ENCODE assay signal across 23 mouse cellular contexts in the genomic region with DNA sequence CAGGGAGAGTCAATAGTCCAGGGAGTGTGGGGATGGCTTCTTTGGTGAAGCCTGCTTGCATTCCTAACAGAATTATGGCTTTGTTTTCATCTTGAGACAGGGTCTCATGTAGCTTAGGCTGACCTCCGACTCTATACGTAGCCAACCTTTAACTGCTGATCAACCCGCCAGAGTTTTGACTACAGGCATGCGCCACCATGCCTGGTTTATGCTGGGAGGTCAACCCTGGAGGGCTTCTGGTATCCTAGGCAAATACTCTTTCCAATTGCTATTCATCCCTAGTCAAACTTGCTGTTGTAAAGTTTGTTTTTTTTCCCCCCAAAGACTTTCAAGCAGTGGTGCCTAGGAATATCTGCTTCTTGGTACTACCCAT.
DNase-seq lines count a peak whose midpoint lies in the region; ATAC-seq and TF ChIP-seq lines count a peak whose summit lies in the region.
"Had no signal": no experiment of that assay in that cellular context is flagged by ENCODE, and none has a peak within 500 bp of the region (broad histone marks: within the 10 kb centered on the region; RNA-seq: fewer than 3 reads in every experiment).

No protein-coding gene starts in this region.

- 81% methylated on average over 4 of the region's 4 CpGs for WGBS in kidney, adult 2 months
- 74% methylated on average over 4 of the region's 4 CpGs for WGBS in limb, embryonic 13.5 days
- 92% methylated on average over 4 of the region's 4 CpGs for WGBS in limb, embryonic 10.5 days
- 77% methylated on average over 4 of the region's 4 CpGs for WGBS in limb, embryonic 14.5 days
- 86% methylated on average over 4 of the region's 4 CpGs for WGBS in stomach, embryonic 16.5 days

- H3K36me3 ChIP-seq in kidney, adult 2 months (ENCODE audit: control insufficient read depth, insufficient read depth, low read length), result no peaks in the 10 kb centered on the region
- no peaks in the 10 kb centered on the region for H3K36me3 ChIP-seq in limb, embryonic 13.5 days
- H3K36me3 ChIP-seq in limb, embryonic 10.5 days, result no peaks in the 10 kb centered on the region
- no peaks in the 10 kb centered on the region for H3K36me3 ChIP-seq in limb, embryonic 14.5 days (ENCODE audit: control insufficient read depth, insufficient read depth, low read length)
- H3K36me3 ChIP-seq in stomach, embryonic 16.5 days (ENCODE audit: control insufficient read depth, insufficient read depth, low read length), result no peaks in the 10 kb centered on the region
- H3K36me3 ChIP-seq: embryonic facial prominence, embryonic 15.5 days; forebrain, embryonic 12.5 days; heart, embryonic 15.5 days; hindbrain, embryonic 13.5 days; liver, embryonic 12.5 days; midbrain, embryonic 12.5 days; neural tube, embryonic 12.5 days had no signal

- TF ChIP-seq POLR2A in kidney, adult 2 months (IDR thresholded peaks at IDR 0.05; ENCODE audit: low read depth, low read length), result no peak
- no peak for TF ChIP-seq POLR2A in limb, embryonic 14.5 days (IDR thresholded peaks at IDR 0.05; ENCODE audit: borderline replicate concordance, extremely low read depth, insufficient read depth, insufficient read length)

- no peaks in the 10 kb centered on the region for H3K9me3 ChIP-seq in limb, embryonic 13.5 days
- H3K9me3 ChIP-seq in limb, embryonic 10.5 days (replicated peaks), result no peaks in the 10 kb centered on the region
- no peaks in the 10 kb centered on the region for H3K9me3 ChIP-seq in limb, embryonic 14.5 days (ENCODE audit: control insufficient read depth, low read length)
- no peaks in the 10 kb centered on the region for H3K9me3 ChIP-seq in stomach, embryonic 16.5 days (replicated peaks; ENCODE audit: control insufficient read depth, low read length)
- H3K9me3 ChIP-seq: embryonic facial prominence, embryonic 15.5 days; forebrain, embryonic 12.5 days; heart, embryonic 15.5 days; hindbrain, embryonic 13.5 days; liver, embryonic 12.5 days; midbrain, embryonic 12.5 days; neural tube, embryonic 12.5 days had no signal

- H3K27me3 ChIP-seq in kidney, adult 2 months (replicated peaks; ENCODE audit: control insufficient read depth, insufficient read depth, low read length), result no peaks in the 10 kb centered on the region
- no peaks in the 10 kb centered on the region for H3K27me3 ChIP-seq in limb, embryonic 13.5 days
- no peaks in the 10 kb centered on the region for H3K27me3 ChIP-seq in limb, embryonic 10.5 days (ENCODE audit: low read depth, poor library complexity, severe bottlenecking)
- no peaks in the 10 kb centered on the region for H3K27me3 ChIP-seq in limb, embryonic 14.5 days (ENCODE audit: control insufficient read depth, insufficient read depth, low read length)
- no peaks in the 10 kb centered on the region for H3K27me3 ChIP-seq in stomach, embryonic 16.5 days (ENCODE audit: control insufficient read depth, insufficient read depth, low read length)
- H3K27me3 ChIP-seq: embryonic facial prominence, embryonic 15.5 days; forebrain, embryonic 12.5 days; heart, embryonic 15.5 days; hindbrain, embryonic 13.5 days; liver, embryonic 12.5 days; megakaryocyte, embryonic 14.5 days; midbrain, embryonic 12.5 days; neural tube, embryonic 12.5 days had no signal

- no peak for DNase-seq in kidney, adult 2 months
- DNase-seq in kidney, adult 8-10 months, result no peak
- no peak for DNase-seq in limb, embryonic 10.5 days (ENCODE audit: low spot score)
- DNase-seq in limb, embryonic 14.5 days (ENCODE audit: low spot score), result no peak
- DNase-seq in frontal cortex, postnatal 10 days (ENCODE audit: low spot score in 2 of 2), result no peak
- DNase-seq: cerebellum, adult 18-20 months; forebrain, postnatal 0 days; gastrocnemius, postnatal 10 days; liver, postnatal 0 days; right cerebral cortex, postnatal 4 days; thymus, postnatal 14 days had no signal

- peaks cover 7% of the 10 kb centered on the region for H3K4me1 ChIP-seq in kidney, adult 2 months (ENCODE audit: control insufficient read depth, insufficient read depth, low read length)
- peaks cover 26% of the 10 kb centered on the region for H3K4me1 ChIP-seq in limb, embryonic 13.5 days
- peaks cover 12% of the 10 kb centered on the region for H3K4me1 ChIP-seq in limb, embryonic 10.5 days
- peaks cover 16% of the 10 kb centered on the region for H3K4me1 ChIP-seq in limb, embryonic 14.5 days (ENCODE audit: control insufficient read depth, insufficient read depth, low read length)
- peaks cover 2% of the 10 kb centered on the region; the same call in 1 of the 2 replicates for H3K4me1 ChIP-seq in stomach, embryonic 16.5 days (ENCODE audit: control insufficient read depth, insufficient read depth, low read length)
- H3K4me1 ChIP-seq: forebrain, embryonic 12.5 days; hindbrain, embryonic 13.5 days; liver, embryonic 12.5 days; megakaryocyte, embryonic 14.5 days; midbrain, embryonic 12.5 days; neural tube, embryonic 12.5 days had no signal

- no peak overlapping the region for H3K9ac ChIP-seq in limb, embryonic 13.5 days
- H3K9ac ChIP-seq in limb, embryonic 14.5 days (ENCODE audit: low read depth, low read length, severe bottlenecking), result no peak overlapping the region
- no peak overlapping the region for H3K9ac ChIP-seq in stomach, embryonic 16.5 days (ENCODE audit: low read length)
- H3K9ac ChIP-seq: embryonic facial prominence, embryonic 15.5 days; forebrain, embryonic 12.5 days; forebrain, postnatal 0 days; heart, embryonic 15.5 days; hindbrain, embryonic 13.5 days; liver, embryonic 12.5 days; liver, postnatal 0 days; midbrain, embryonic 12.5 days; neural tube, embryonic 12.5 days had no signal

- peak overlapping the region; percentile 4; the same call in 1 of the 2 replicates for H3K27ac ChIP-seq in kidney, adult 2 months (ENCODE audit: insufficient read depth, low read depth, low read length)
- H3K27ac ChIP-seq in limb, embryonic 13.5 days, result peak overlapping the region; percentile 6; the same call in 1 of the 2 replicates
- no peak overlapping the region for H3K27ac ChIP-seq in limb, embryonic 10.5 days
- H3K27ac ChIP-seq in limb, embryonic 14.5 days (replicated peaks; ENCODE audit: low read depth, low read length), result 0 out of 2 replicates have a peak overlapping the region, but pooled peaks have one; percentile 40
- H3K27ac ChIP-seq in stomach, embryonic 16.5 days (ENCODE audit: low read length), result peak overlapping the region; percentile 29; the same call in 1 of the 2 replicates
- H3K27ac ChIP-seq: embryonic facial prominence, embryonic 15.5 days; forebrain, embryonic 12.5 days; heart, embryonic 15.5 days; hindbrain, embryonic 13.5 days; liver, embryonic 12.5 days; midbrain, embryonic 12.5 days; neural tube, embryonic 12.5 days had no signal

- H3K4me3 ChIP-seq in kidney, adult 2 months (ENCODE audit: insufficient read depth, low read depth, low read length), result no peak overlapping the region
- H3K4me3 ChIP-seq in limb, embryonic 13.5 days, result no peak overlapping the region
- H3K4me3 ChIP-seq in limb, embryonic 10.5 days, result no peak overlapping the region
- H3K4me3 ChIP-seq in limb, embryonic 14.5 days (replicated peaks; ENCODE audit: low read length), result no peak overlapping the region
- no peak overlapping the region for H3K4me3 ChIP-seq in stomach, embryonic 16.5 days (replicated peaks; ENCODE audit: low read length)
- H3K4me3 ChIP-seq: embryonic facial prominence, embryonic 15.5 days; forebrain, embryonic 12.5 days; heart, embryonic 15.5 days; hindbrain, embryonic 13.5 days; liver, embryonic 12.5 days; megakaryocyte, embryonic 14.5 days; midbrain, embryonic 12.5 days; myocyte; neural tube, embryonic 12.5 days had no signal

- no peak for TF ChIP-seq CTCF in kidney, adult 2 months (conservative IDR thresholded peaks at IDR 0.05; ENCODE audit: insufficient read depth, insufficient read length, low read depth, low read length)

- ATAC-seq in limb, embryonic 13.5 days (ENCODE audit: low FRiP score, low read depth), result no peak
- ATAC-seq in limb, embryonic 14.5 days (ENCODE audit: low FRiP score, low read depth), result no peak
- ATAC-seq in stomach, embryonic 16.5 days (ENCODE audit: insufficient read depth, low FRiP score), result no peak
- ATAC-seq: activated CD4-positive, CD25-positive, alpha-beta regulatory T cell, adult 4 months; forebrain, postnatal 0 days; liver, embryonic 12.5 days; liver, postnatal 0 days had no signal

- no peak overlapping the region for H3K4me2 ChIP-seq in limb, embryonic 13.5 days (replicated peaks)
- H3K4me2 ChIP-seq in limb, embryonic 14.5 days (replicated peaks; ENCODE audit: low read depth, low read length, severe bottlenecking), result no peak overlapping the region
- H3K4me2 ChIP-seq in stomach, embryonic 16.5 days (ENCODE audit: low read depth, low read length), result no peak overlapping the region
- H3K4me2 ChIP-seq: embryonic facial prominence, embryonic 15.5 days; forebrain, embryonic 12.5 days; heart, embryonic 15.5 days; hindbrain, embryonic 13.5 days; liver, embryonic 12.5 days; midbrain, embryonic 12.5 days; neural tube, embryonic 12.5 days had no signal
